Mouse (Mus musculus): ENCODE measurements around the gene Rps27.

The Rps27 gene

GRCm38 (mm10) chr3:90203619-90204018 lies 9.8 kb downstream of the Rps27 start:
- in situ Hi-C loops (cut with MboI; ENCODE audit: low pct_unique_long_range_greater_than_20kb in 1 of 2, low sequenced_read_pairs in 2 of 2, unreplicated experiment in 1 of 2): no loop called here

- in situ Hi-C loops (cut with MboI; ENCODE audit: low pct_unique_long_range_greater_than_20kb in 1 of 2, low sequenced_read_pairs in 2 of 2, unreplicated experiment in 1 of 2): no loop called here
These were observed 10.6 kb downstream of the Rps27 start for GRCm38 (mm10) chr3:90202884-90203283.

GRCm38 (mm10) chr3:90197548-90197947 lies 15.9 kb downstream of the Rps27 start:
- in situ Hi-C loops (cut with MboI; ENCODE audit: low pct_unique_long_range_greater_than_20kb in 1 of 2, low sequenced_read_pairs in 2 of 2, unreplicated experiment in 1 of 2): no loop called here

- in situ Hi-C loops (cut with MboI; ENCODE audit: low pct_unique_long_range_greater_than_20kb in 1 of 2, low sequenced_read_pairs in 2 of 2, unreplicated experiment in 1 of 2): no loop called here
These were observed 17.8 kb downstream of the Rps27 start for GRCm38 (mm10) chr3:90195644-90196043.

- in situ Hi-C loops (cut with MboI; ENCODE audit: low pct_unique_long_range_greater_than_20kb in 1 of 2, low sequenced_read_pairs in 2 of 2, unreplicated experiment in 1 of 2): no loop called here
These were observed 18.7 kb downstream of the Rps27 start for GRCm38 (mm10) chr3:90194759-90195158.

- in situ Hi-C loops (cut with MboI; ENCODE audit: low pct_unique_long_range_greater_than_20kb in 1 of 2, low sequenced_read_pairs in 2 of 2, unreplicated experiment in 1 of 2): no loop called here
These were observed 22.5 kb downstream of the Rps27 start for GRCm38 (mm10) chr3:90190859-90191510.

GRCm38 (mm10) chr3:90183581-90183980 lies 29.9 kb downstream of the Rps27 start:
- in situ Hi-C loops (cut with MboI; ENCODE audit: low pct_unique_long_range_greater_than_20kb in 1 of 2, low sequenced_read_pairs in 2 of 2, unreplicated experiment in 1 of 2): no loop called here

GRCm38 (mm10) chr3:90179566-90179965 lies 33.9 kb downstream of the Rps27 start:
- in situ Hi-C loops (cut with MboI; ENCODE audit: low pct_unique_long_range_greater_than_20kb in 1 of 2, low sequenced_read_pairs in 2 of 2, unreplicated experiment in 1 of 2): no loop called here

All from mouse embryonic stem cell (cell line).